Mouse (Mus musculus): ENCODE measurements at regions not wholly inside any gene's neighbourhood (a gene's known extent, or its start where the extent isn't known, plus 50 kb on each side); places are given as distances from the start of the nearest gene placed in this dataset.
A peak's percentile ranks its signal among the peaks of the same experiment; 100 is the strongest.
"Not testable (repeated sequence)": the region's sequence is repeated elsewhere in the genome, so short reads cannot be mapped to it uniquely, and the experiment has no call there.

DNA sequence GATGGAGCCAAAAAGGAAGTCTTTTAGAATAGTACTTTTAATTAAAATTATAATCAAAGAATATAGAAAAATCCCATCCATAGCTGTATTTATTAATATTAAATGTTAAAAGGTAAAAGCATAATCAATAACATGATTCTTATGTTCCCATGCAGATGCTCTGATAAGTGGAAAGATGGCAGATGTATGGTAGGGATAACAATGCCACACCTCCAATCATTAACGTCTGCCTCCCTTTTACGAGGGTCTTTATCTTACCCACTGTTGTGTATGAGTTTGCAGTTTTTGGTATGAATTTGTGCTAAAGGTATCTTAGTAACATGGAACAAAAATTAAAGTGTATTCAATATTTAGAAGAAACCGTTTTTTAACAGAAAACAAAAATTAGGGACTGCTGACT lies 127.8 kb downstream of the Alg10b start:
- Histone ChIP-seq H3K4me1 (ENCODE audit: insufficient read depth, low read length) (no peaks in the 10 kb centered on the region), H3K27me3 (ENCODE audit: insufficient read depth, low read length) (no peaks in the 10 kb centered on the region), H3K4me2 (replicated peaks; ENCODE audit: low read depth, low read length) (no peak overlapping the region), H3K9ac (replicated peaks; ENCODE audit: low read length) (no peak overlapping the region), H3K36me3 (ENCODE audit: insufficient read depth, low read length) (no peaks in the 10 kb centered on the region), H3K27ac (ENCODE audit: low read length) (no peak overlapping the region), H3K4me3 (ENCODE audit: low read length) (no peak overlapping the region), H3K9me3 (ENCODE audit: low read length) (peaks cover 4% of the 10 kb centered on the region; the same call in 1 of the 2 replicates)
- WGBS = 81% methylated on average over 3 of the region's 3 CpGs
- ATAC-seq (ENCODE audit: low FRiP score, low TSS enrichment) = no peak

DNA sequence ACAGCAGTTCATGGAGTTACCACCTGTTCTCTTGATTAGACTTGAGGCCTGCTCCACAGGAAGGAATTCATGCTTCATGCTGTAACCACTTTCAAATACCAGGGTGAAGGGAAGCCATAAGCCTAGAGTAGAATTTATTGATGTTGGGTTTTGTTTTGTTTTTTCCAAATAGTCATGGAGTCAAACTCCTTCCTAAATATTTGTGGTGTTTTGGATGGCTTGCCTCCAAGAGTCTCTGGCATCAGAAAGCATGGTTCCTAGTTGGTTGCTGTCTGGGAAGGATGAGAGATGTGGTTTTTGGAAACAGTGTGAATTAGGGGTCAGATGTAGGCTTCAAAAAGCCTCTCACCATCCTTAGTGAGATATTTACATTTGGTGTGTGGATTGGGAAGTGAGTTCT lies 141.5 kb downstream of the Alg10b start:
- H3K36me3 ChIP-seq (ENCODE audit: insufficient read depth, low read length) = no peaks in the 10 kb centered on the region
- H3K27me3 ChIP-seq (ENCODE audit: insufficient read depth, low read length) = no peaks in the 10 kb centered on the region
- no peak overlapping the region for H3K4me2 ChIP-seq (replicated peaks; ENCODE audit: low read depth, low read length)
- H3K4me3 ChIP-seq (ENCODE audit: low read length) = no peak overlapping the region
- ATAC-seq (ENCODE audit: low FRiP score, low TSS enrichment) = no peak
- H3K9me3 ChIP-seq (ENCODE audit: low read length) = peaks cover 5% of the 10 kb centered on the region; the same call in 1 of the 2 replicates
- no peaks in the 10 kb centered on the region for H3K4me1 ChIP-seq (ENCODE audit: insufficient read depth, low read length)
- no peak overlapping the region for H3K27ac ChIP-seq (ENCODE audit: low read length)
- H3K9ac ChIP-seq (replicated peaks; ENCODE audit: low read length) = no peak overlapping the region

DNA sequence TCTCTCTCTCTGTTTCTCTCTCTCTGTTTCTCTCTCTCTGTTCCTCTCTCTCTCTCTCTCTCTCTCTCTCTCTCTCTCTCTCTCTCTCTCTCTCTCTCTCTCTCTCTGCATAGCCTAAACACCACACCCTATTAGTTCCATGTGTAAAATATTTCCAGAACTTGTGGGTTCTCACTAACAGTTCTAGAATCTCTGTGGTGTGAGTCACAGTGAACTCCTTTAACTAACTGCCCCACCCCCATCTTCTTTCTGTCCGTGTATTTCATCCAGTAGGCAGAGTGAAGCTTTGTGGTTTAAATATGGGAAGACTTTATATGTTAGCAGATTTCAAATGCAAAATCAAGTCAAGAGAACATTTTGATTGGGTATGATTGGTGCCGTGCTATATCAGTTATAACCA lies 153.8 kb downstream of the Alg10b start:
- Histone ChIP-seq H3K9me3 (ENCODE audit: low read length) (no peaks in the 10 kb centered on the region), H3K4me3 (ENCODE audit: low read length) (no peak overlapping the region), H3K36me3 (ENCODE audit: insufficient read depth, low read length) (no peaks in the 10 kb centered on the region), H3K9ac (replicated peaks; ENCODE audit: low read length) (no peak overlapping the region), H3K4me2 (replicated peaks; ENCODE audit: low read depth, low read length) (no peak overlapping the region), H3K27ac (ENCODE audit: low read length) (no peak overlapping the region), H3K4me1 (ENCODE audit: insufficient read depth, low read length) (no peaks in the 10 kb centered on the region), H3K27me3 (ENCODE audit: insufficient read depth, low read length) (no peaks in the 10 kb centered on the region)
- no peak for ATAC-seq (ENCODE audit: low FRiP score, low TSS enrichment)
- 83% methylated on average over 2 of the region's 2 CpGs for WGBS

DNA sequence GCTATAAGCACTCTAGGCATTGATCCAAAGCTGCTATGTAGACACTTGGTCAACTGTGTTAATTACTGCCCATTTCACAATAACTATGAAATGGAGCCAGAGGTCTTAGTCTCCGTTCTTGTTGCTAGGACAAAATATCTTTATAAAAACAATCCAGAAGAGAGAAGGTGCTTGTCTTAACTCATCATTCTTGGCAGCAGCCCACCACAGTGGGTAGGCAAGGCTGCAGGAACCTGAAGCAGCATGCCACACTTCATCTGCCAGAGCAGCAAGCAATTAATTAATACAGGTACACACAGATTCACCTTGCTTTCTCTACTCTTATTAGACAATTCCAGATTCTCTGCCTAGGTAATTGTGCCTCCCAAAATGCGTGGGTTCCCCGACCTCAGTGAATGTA lies 172.8 kb downstream of the Alg10b start:
- H3K9me3 ChIP-seq (ENCODE audit: low read length) = no peaks in the 10 kb centered on the region
- no peak overlapping the region for H3K4me2 ChIP-seq (replicated peaks; ENCODE audit: low read depth, low read length)
- ATAC-seq (ENCODE audit: low FRiP score, low TSS enrichment) = no peak
- WGBS = 80% methylated on average over 3 of the region's 3 CpGs
- H3K4me3 ChIP-seq (ENCODE audit: low read length) = no peak overlapping the region
- H3K36me3 ChIP-seq (ENCODE audit: insufficient read depth, low read length) = no peaks in the 10 kb centered on the region
- H3K9ac ChIP-seq (replicated peaks; ENCODE audit: low read length) = no peak overlapping the region
- H3K27ac ChIP-seq (ENCODE audit: low read length) = no peak overlapping the region
- no peaks in the 10 kb centered on the region for H3K27me3 ChIP-seq (ENCODE audit: insufficient read depth, low read length)
- H3K4me1 ChIP-seq (ENCODE audit: insufficient read depth, low read length) = no peaks in the 10 kb centered on the region

DNA sequence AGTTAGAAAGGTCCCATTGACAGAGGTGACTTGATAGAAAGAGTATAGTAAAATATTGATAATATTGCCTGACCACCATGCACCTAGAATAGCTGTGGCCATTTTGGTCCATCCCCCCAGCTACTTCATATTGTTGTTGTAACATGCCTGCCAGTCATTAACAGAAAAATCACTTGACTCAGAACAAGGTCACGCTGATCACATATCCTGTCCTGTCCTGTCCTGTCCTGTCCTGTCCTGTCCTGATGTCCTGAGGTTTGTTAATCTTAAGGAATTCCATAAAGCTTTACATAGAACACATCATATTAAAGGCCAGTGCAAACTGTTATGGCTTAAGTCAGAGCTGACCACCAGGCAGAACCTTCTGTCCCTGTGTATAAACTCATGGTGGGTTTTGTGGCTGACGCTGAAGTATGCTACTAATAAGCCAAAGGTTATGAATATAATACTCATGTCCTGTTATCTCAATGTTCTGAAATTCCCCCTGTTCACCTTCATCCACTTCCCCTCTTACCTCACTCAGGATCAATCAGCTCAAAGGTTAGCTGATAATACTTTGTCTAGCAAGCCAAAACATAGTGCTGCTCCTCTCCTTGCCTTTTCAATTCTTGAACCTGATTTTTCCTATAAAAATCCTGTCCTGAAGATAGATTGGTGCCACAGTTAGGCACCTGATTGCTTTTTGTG lies 173.7 kb downstream of the Alg10b start:
- H3K4me2 ChIP-seq (replicated peaks; ENCODE audit: low read depth, low read length) = no peak overlapping the region
- no peak overlapping the region for H3K4me3 ChIP-seq (ENCODE audit: low read length)
- H3K9ac ChIP-seq (replicated peaks; ENCODE audit: low read length) = no peak overlapping the region
- 90% methylated on average over 2 of the region's 2 CpGs for WGBS
- no peak for ATAC-seq (ENCODE audit: low FRiP score, low TSS enrichment)
- H3K27me3 ChIP-seq (ENCODE audit: insufficient read depth, low read length) = no peaks in the 10 kb centered on the region
- no peaks in the 10 kb centered on the region for H3K36me3 ChIP-seq (ENCODE audit: insufficient read depth, low read length)
- no peak overlapping the region for H3K27ac ChIP-seq (ENCODE audit: low read length)
- no peaks in the 10 kb centered on the region for H3K9me3 ChIP-seq (ENCODE audit: low read length)
- no peaks in the 10 kb centered on the region for H3K4me1 ChIP-seq (ENCODE audit: insufficient read depth, low read length)

DNA sequence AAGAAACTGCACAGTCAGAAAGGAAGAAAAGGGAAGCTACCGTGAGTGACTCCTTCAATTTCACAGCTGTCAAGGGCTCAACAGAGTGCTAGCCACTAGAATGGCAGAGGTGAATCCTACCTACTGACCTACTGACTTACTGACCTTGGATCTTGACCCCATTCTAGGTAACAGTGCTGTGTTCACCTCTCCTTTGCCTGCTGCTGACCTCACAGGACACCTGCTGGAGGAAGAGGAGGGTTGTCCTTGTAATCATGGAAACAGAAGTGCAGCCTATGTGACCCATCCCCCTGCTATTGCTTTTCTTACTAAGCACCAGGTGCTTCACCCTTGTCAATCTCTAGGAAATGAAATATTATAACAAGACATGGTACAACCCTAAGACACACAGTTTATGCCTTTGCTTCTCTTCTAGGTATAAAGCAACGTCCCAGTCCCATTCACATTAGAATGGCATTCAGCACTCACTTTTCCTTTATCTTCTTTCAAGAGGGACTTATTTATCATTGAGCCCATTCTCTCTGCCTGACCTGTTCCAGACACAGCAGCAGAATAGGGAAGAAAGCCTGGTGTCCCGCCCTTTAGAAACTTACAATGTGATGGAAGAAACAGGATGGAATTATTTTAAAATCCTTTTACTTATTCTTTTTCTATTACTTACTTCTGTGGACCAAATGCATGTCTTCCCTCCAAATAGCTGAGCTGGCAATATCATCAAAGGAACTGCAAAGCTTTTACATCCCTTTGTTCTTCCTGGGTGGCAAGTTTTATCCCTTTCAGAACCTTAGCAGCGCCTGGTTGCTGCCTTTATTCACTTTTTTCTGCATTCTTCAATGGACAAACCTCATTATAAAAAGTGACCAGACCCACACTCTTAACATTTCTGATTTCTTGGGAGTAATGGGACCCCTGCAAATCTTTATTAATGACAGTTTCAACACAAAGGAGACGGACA lies 176.5 kb downstream of the Alg10b start:
- 49% methylated on average over 5 of the region's 5 CpGs for WGBS

DNA sequence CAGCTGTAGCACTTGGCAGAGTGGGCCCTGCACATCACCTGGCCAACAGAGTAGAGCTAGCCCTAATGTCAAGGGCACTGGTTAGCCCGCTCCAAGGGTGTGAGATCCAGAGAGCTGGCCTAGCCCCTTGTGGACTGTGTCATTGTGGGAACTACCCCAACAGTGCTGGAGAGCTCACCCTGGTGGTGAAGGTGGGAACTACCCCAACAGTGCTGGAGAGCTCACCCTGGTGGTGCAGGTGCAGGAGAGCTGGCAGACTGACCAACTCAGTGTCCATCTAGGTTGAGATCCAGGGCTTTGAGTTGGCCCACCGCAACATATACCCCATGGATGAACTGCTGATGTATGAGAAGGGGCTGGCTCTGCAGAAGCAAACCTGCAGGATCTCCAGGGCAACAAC lies 196.7 kb downstream of the Alg10b start:
- H3K27ac ChIP-seq (ENCODE audit: low read length) = no peak overlapping the region
- no peak overlapping the region for H3K4me3 ChIP-seq (ENCODE audit: low read length)
- H3K36me3 ChIP-seq (ENCODE audit: insufficient read depth, low read length) = no peaks in the 10 kb centered on the region
- no peaks in the 10 kb centered on the region for H3K4me1 ChIP-seq (ENCODE audit: insufficient read depth, low read length)
- H3K9ac ChIP-seq (replicated peaks; ENCODE audit: low read length) = no peak overlapping the region
- H3K27me3 ChIP-seq (ENCODE audit: insufficient read depth, low read length) = no peaks in the 10 kb centered on the region
- no peaks in the 10 kb centered on the region for H3K9me3 ChIP-seq (ENCODE audit: low read length)
- ATAC-seq (ENCODE audit: low FRiP score, low TSS enrichment) = no peak
- H3K4me2 ChIP-seq (replicated peaks; ENCODE audit: low read depth, low read length) = no peak overlapping the region
- 97% methylated on average over 2 of the region's 2 CpGs for whole genome bisulfite sequencing

More for the DNA sequence above, 176.5 kb downstream of the Alg10b start:
- Histone ChIP-seq H3K27me3 (ENCODE audit: insufficient read depth, low read length) (no peaks in the 10 kb centered on the region), H3K36me3 (ENCODE audit: insufficient read depth, low read length) (no peaks in the 10 kb centered on the region), H3K4me2 (replicated peaks; ENCODE audit: low read depth, low read length) (no peak overlapping the region), H3K27ac (ENCODE audit: low read length) (no peak overlapping the region), H3K4me3 (ENCODE audit: low read length) (no peak overlapping the region), H3K9me3 (ENCODE audit: low read length) (no peaks in the 10 kb centered on the region), H3K4me1 (ENCODE audit: insufficient read depth, low read length) (no peaks in the 10 kb centered on the region), H3K9ac (replicated peaks; ENCODE audit: low read length) (no peak overlapping the region)
- ATAC-seq (ENCODE audit: low FRiP score, low TSS enrichment) = no peak

DNA sequence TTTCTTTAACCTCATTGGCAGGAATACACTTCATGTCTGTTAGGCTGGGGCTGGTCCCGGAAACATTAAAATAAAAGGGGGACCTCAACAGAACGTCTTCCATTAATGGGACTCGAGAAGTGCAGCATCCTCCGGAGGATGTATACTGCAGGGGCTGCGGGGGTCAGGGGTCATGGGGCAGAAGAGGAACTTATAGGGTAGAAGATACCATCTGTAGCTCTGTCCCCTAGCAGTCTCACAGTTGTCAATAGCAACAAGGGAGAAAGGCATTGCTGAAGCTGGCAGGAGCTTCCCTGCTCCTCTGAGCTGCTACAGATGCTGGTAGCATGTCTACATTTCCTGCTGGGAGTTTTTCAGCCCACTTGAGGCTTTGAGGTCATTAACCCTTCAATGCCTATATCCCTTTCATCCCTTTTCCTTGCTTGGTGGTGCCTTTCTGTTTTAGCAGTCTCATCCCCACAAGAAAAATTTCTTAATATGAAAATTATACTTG lies 198.1 kb downstream of the Alg10b start:
- no peak overlapping the region for H3K4me3 ChIP-seq (ENCODE audit: low read length)
- H3K4me2 ChIP-seq (replicated peaks; ENCODE audit: low read depth, low read length) = no peak overlapping the region
- H3K27me3 ChIP-seq (ENCODE audit: insufficient read depth, low read length) = no peaks in the 10 kb centered on the region
- H3K9ac ChIP-seq (replicated peaks; ENCODE audit: low read length) = no peak overlapping the region
- H3K36me3 ChIP-seq (ENCODE audit: insufficient read depth, low read length) = no peaks in the 10 kb centered on the region
- H3K9me3 ChIP-seq (ENCODE audit: low read length) = no peaks in the 10 kb centered on the region
- ATAC-seq (ENCODE audit: low FRiP score, low TSS enrichment) = 0 out of 2 replicates have a peak, but pooled peaks have one; percentile 39
- no peaks in the 10 kb centered on the region for H3K4me1 ChIP-seq (ENCODE audit: insufficient read depth, low read length)
- WGBS = 26% methylated on average over 5 of the region's 5 CpGs
- H3K27ac ChIP-seq (ENCODE audit: low read length) = no peak overlapping the region

DNA sequence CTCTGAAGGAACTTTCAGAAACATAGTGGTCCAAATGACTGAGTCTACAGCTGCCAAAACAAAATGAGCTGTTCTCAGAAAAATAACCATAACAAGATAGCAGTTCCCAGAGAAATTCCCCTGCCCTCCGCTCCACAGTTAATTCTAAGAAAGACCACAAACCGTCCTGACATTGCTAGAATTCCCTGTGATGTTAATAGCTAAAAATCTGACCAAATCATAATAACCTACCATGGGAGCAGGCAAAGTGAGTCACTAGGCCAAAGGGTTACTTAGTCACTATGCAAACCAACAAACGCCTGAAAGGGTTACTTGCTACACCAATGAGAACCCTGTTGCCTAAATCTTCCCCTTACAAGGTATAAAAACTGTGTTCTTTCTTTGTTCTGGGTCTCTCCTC lies 206.9 kb downstream of the Alg10b start:
- H3K9me3 ChIP-seq (ENCODE audit: low read length); H3K4me3 ChIP-seq (ENCODE audit: low read length); H3K36me3 ChIP-seq (ENCODE audit: insufficient read depth, low read length); H3K27ac ChIP-seq (ENCODE audit: low read length); H3K4me2 ChIP-seq (replicated peaks; ENCODE audit: low read depth, low read length); H3K27me3 ChIP-seq (ENCODE audit: insufficient read depth, low read length); H3K4me1 ChIP-seq (ENCODE audit: insufficient read depth, low read length); H3K9ac ChIP-seq (replicated peaks; ENCODE audit: low read length); ATAC-seq (ENCODE audit: low FRiP score, low TSS enrichment): not testable (repeated sequence)
- WGBS = 93% methylated on average over 3 of the region's 3 CpGs

DNA sequence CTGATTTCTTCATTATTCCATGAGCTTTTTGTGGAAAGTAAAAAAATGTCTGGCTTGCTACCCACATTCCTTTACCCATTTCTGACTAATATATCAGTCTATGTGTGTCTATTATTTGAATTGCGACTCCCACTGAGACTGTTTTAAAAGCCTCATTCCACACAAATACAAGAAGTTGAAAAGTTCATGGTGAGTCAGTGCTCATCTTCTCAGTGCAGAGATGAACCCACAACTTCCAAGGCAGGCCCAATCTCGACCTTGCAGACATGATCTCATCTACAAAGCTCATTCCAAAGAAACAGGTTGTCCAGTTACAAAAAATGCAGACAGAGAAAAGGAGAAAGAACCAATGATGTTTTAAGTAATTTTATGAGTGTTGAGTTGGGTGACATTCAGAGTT lies 208.0 kb downstream of the Alg10b start:
- Histone ChIP-seq H3K9ac (replicated peaks; ENCODE audit: low read length) (no peak overlapping the region), H3K4me3 (ENCODE audit: low read length) (no peak overlapping the region), H3K27me3 (ENCODE audit: insufficient read depth, low read length) (no peaks in the 10 kb centered on the region), H3K4me1 (ENCODE audit: insufficient read depth, low read length) (no peaks in the 10 kb centered on the region), H3K4me2 (replicated peaks; ENCODE audit: low read depth, low read length) (no peak overlapping the region), H3K36me3 (ENCODE audit: insufficient read depth, low read length) (no peaks in the 10 kb centered on the region), H3K9me3 (ENCODE audit: low read length) (no peaks in the 10 kb centered on the region), H3K27ac (ENCODE audit: low read length) (no peak overlapping the region)
- ATAC-seq (ENCODE audit: low FRiP score, low TSS enrichment) = no peak
- WGBS = 59% methylated on average over 2 of the region's 2 CpGs

All from kidney, embryonic 16.5 days (tissue).